Mouse (Mus musculus) telencephalon, adult 2 months (tissue): Measurements from ENCODE around the gene Hcls1.

Experiments
- DNase-seq: peaks from one replicate; pipeline ENCODE4 v3.0.0-alpha.2; 2011; ENCODE audit warnings: low read depth, low spot score

Hcls1 gene

DNA sequence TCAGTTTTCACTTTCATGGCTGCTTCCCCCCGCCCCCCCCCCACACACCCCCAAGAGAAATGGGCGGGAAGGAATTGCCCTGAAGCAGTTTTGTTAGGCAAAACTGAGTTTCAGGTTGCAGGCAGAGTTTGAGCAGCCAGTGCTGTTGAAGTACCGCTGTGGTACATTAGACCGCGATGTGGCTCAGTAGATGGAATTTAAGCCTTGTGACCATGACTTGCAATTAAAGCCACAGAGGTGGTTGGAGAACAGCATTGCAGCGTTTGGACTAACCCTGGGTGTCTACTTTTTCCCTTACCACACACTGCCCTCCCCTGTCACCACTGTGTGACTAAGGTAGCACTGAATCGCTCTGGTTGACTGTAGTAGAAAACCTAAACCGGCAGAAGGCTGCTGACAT, 54.7 kb downstream of the Hcls1 start:
- no peak for DNase-seq

- DNase-seq = no peak
These were observed 55.3 kb downstream of the Hcls1 start, which contains the start of gene Fbxo40 for GRCm38 (mm10) chr16:36989999-36990625. Gene Fbxo40 (minus strand): TSS chr16:36990467.

GRCm38 (mm10) chr16:36997650-36998049, 62.9 kb downstream of the Hcls1 start:
- DNase-seq = no peak

DNA sequence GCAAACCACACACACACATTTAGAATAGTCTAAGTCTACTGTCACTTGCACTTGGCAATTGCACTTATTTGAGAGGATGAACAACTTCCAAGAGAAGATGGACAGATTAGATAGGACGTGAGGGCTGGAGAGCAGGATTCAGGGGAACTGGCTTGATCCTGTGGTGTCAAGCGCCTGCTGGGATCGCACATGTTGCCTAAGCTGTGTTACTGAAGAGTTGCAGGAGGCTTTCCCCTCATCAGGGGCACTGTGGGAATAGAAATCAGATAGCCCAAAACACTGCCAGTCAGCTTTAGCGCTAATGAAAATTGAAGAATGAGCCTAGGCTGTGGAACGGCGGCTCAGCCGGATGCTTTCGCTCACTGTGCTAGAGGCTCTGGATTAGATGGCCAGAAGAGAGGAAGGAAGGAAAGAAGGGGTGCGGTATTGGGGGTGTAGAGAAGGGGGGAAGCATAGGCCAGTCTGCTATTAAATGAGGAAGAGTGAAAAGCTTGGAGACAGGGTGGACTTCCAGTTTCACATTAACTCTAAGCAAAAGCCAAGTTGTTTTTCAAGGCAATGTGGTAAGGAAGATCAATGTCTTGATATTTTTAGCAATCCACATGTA, 64.7 kb downstream of the Hcls1 start:
- DNase-seq = no peak

- DNase-seq = no peak
These were observed 74.5 kb downstream of the Hcls1 start for GRCm38 (mm10) chr16:37009262-37009661.

DNA sequence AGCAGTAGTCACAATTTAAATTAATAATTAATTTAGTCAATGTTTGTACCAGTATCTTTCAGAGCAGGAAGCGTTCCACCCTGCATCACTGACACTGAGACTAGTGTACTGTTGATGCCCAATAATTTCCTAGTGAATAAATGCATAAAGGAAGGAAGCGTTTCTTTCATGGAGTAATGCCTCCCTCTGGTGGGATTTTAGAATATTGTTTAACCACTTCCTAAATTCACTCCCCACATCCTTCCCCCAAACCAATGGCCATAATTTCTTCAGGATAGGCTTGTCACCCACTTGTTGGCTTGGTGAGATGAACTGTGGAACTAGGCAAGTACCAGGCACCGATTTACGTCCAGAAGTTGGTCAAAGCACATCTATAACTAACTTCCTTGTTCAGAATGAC, 75.6 kb downstream of the Hcls1 start:
- DNase-seq = peak; percentile 68

DNA sequence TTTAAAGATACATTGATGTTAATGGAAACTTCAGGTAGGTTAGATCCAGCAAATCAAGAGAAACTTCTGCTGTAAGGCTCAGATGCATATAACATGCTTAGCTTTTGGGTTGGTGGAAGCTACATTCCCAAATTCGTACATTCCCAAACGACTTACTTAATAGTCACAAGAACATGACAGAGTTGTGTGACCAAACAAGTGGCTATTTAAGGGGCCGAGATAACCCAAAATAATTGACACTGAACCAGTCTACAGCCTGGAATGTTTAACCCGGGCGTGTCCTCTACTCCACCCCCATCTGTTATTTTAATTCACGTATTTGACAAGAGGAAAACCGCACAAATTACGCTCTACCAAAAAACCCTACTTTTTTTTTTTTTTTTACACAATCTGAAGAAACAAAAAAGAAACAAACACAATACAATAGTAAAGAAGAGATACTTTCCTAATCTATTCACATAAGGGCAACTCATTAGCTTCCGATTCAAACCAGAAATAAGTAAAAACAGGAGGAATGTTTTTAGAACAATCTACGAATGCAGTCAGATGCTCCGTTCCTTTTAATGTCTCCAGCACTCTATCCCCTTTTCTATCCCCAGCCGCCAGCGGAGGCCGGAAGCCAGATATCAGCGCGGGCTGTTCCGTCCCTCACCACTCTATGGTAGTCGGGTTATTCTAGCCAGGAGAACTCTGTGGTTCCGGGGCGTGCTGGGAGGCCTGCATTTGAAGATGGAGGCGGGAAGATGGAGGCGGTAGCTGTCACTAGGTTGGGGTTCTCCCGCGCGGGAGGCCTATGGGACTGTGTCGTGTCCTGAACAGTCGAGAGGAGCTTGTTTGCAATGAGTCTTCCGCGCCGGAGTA, 76.5 kb downstream of the Hcls1 start, which contains the start of gene Polq:
Gene Polq (plus strand): TSS at position 726 of the 861 bp plus-strand sequence.
- peak; percentile 89 for DNase-seq

GRCm38 (mm10) chr16:37011922-37012289, 77.1 kb downstream of the Hcls1 start:
- DNase-seq = no peak

- no peak for DNase-seq
These were observed 77.6 kb downstream of the Hcls1 start for GRCm38 (mm10) chr16:37012336-37012735.
